Mouse (Mus musculus): ENCODE measurements at regions not wholly inside any gene's neighbourhood (a gene's known extent, or its start where the extent isn't known, plus 50 kb on each side); places are given as distances from the start of the nearest gene placed in this dataset.
"Not testable (repeated sequence)": the region's sequence is repeated elsewhere in the genome, so short reads cannot be mapped to it uniquely, and the experiment has no call there.

DNA sequence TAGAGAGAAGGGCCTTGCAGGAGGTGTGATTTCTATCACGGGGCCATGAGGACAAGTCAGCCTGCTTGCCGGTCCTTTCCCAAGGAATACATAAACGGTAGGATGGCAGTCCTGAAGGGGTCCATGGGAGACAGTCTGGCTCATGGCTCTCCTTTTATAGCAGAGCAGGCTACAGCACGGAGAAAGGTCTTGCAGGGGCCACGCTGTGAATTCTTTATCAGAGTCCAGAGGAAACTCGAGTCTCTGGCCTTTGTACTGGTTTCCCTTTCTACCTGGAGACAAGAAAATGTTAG lies 1984.0 kb downstream of the 4930444P10Rik start:
- no peak for DNase-seq (ENCODE audit: low read depth, low spot score)

DNA sequence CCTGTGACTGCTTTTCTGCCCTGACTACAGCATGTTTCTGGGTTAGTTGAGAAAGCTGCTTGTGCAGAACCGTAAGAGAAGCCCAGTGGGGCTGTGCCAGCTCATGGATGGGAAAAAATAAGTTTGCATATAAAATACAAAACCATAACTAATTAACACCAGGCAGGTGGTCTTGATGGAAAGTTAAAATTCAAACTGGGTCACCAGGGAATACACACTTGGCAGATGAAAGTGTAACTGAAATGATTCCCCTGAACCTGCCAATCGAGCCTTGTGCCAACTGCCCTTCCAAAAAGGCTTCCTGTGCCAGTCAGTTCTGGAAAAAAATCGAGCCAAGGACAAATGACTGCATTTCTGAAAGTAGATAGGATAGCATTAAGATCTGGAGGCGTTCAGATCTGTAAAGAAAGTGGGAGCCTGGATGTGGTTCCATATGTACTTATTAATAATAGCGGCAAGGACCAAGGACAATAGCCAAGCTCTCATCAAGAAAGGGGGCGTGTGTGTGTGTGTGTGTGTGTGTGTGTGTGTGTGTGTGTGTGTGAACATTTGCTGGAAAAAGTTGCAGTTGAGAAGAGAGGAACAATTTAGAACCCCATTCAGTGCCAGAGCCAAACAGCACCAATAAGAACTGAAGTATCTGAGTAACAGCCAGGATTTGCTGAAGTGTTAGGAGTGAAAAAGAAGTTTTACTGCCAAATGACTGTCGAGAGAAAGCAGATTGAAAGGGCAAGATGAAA lies 1984.5 kb downstream of the 4930444P10Rik start:
- DNase-seq (ENCODE audit: low read depth, low spot score) = peak; percentile 27

DNA sequence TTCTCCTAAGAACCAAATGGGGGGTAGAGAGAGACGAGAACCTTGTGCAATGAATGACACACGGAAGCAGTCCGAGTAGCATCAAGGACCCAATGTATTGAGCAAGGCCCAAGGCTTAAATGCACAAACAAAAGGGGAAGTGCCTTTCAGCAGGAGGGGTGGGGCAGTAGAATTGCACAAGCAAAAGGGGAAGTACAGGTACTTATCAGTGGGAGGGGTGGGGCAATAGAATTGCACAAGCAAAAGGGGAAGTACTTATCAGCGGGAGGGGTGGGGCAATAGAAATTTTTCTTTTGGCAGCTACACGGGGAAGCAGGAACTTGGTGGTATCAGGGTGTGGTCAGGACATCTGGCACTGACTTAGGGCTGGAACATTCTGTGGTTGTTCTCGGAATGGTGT lies 1987.6 kb downstream of the 4930444P10Rik start:
- DNase-seq (ENCODE audit: low read depth, low spot score) = not testable (repeated sequence)

DNA sequence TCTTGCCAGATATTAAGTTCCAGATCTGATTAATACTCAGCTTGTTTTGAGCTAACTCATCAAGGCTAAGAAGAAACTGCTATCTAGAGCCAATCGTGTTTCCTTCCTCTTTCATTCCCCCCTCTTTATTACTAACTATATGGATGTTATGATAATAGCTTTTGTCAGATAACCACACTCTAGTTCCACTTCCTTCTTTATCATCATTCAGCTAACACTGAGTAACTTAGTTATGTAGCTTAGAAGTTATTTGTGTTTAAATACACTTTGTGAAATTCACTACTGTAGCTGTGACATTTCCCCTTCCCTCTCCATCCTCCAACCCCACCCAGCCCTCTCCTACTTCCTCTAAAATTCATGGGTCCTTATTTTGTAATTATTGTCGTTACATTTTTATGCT lies 1988.6 kb downstream of the 4930444P10Rik start:
- DNase-seq (ENCODE audit: low read depth, low spot score) = no peak

DNA sequence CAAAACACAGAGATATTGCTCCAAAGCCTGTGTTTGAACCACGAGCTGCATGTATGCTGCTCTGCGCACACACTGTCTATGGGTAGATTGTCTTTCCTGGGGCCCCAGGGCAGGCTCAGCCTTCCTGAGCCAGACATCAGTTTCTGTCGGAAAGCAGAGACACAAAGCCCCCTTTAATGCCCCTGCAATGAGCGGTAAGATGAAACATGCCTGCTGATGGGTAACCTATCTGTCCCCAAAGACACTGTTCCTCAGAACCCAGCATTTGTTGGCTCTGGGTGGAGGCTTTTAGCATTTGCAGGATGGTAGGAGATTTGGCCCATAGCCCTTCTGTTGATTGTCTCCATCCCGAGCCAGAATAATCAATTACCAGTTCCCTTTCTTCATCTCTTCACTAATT lies 1994.1 kb downstream of the 4930444P10Rik start:
- no peak for DNase-seq (ENCODE audit: low read depth, low spot score)

DNA sequence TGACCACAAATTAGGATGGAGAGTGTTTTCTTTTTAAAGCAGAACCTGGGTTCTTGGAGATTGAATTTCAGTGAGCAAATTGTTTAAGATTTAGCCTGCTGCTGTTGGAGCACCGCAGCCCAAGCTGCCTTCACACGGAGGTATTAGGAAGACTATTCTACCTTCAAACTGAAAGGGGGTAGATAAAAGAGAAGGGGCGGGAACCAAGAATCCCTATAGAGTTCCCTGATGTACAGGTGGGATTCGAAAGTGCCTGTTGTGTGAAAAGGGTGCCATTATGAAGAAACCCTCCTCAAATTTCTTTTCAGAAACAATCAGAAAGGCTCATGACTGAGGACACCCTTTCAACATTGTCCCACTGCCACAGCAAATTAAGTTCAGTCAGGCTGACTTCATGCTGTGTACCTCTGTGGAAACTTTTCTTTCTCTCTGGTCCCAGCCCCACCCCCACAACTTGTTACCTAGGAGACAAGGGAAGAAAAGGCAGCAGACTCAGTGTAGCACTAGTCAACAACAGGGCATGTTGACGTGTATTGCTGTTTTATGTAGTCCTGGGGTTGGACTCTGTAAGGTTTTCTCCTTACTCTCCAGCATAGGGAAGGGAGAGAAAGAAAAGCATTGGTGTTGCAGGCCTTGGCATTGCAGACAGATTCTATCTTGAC lies 1995.4 kb downstream of the 4930444P10Rik start:
- DNase-seq (ENCODE audit: low read depth, low spot score) = no peak

DNA sequence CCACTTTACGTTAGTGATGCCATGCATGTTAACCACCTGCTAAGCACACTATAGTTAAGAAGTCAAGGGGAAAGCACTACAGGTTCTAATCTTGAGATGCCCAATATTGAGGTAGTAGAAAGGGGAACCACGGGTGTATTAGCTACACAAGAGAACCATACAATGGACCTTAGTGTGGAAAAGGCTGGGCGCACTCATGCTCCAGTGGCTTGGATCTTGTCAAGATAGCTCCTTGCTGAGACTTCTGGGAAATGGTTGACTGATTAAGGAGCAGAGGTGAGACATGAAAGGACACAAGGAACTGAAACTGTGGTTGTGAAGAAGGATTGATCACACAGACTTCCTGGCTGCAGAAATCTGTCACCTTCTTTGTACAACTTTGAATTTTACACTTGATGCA lies 2028.3 kb downstream of the 4930444P10Rik start:
- DNase-seq (ENCODE audit: low read depth, low spot score) = no peak

DNA sequence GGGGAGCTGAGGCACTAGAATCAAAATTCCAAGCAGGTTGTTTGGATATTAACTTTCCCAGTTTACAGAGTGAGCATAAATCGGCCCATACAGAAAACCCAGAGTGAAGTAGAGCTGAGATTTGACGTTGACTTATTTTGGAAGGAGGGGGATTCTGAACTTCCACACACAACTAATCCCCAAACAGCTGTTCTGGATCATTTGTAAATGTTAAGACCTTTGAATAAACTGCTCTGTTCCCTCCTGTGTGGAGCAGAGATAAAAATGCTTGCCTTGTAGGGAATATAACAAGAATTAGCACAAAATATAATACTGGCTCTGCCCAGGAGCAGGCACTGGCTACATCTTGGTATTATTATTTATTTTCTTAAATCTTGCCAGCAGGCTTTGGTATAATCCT lies 2057.0 kb downstream of the 4930444P10Rik start:
- DNase-seq (ENCODE audit: low read depth, low spot score) = no peak

DNA sequence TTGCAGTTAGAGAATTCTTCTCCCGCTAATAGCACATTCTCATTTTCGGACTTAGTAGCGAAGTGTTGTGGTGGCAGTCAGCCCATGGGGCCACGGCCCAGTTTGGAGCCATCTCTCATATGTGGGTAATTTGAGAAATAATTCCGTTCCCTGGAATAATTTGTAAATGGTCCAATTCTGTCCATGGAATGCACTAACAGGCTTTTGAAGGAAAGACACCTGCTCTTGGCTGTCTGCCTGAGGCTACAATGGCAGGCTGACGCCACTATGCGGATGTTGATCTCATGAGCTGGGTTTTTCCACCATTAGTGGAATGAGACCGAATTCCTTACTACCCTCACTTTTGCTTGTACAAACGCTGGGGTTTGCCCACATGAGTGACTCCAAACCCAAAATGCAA lies 2081.6 kb downstream of the 4930444P10Rik start:
- no peak for DNase-seq (ENCODE audit: low read depth, low spot score)

DNA sequence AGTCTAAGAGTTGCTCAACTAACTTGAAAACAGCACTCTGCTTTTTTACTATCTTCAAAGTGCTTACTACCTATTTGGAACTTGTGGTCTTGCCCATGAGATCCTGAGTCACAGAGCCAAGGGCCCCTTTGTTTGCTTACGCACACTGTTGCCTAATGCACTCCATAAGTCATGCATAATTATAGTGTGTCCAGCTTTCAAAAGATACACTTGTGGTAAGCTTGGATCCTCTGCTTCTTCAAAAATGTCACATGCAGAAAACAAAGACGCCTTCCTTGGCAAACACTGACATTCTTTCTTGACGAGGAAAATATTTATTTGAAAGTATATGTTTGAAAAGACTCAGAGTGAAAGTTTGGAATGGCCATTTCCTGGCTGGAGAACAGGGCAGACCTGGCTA lies 2082.3 kb downstream of the 4930444P10Rik start:
- no peak for DNase-seq (ENCODE audit: low read depth, low spot score)

DNA sequence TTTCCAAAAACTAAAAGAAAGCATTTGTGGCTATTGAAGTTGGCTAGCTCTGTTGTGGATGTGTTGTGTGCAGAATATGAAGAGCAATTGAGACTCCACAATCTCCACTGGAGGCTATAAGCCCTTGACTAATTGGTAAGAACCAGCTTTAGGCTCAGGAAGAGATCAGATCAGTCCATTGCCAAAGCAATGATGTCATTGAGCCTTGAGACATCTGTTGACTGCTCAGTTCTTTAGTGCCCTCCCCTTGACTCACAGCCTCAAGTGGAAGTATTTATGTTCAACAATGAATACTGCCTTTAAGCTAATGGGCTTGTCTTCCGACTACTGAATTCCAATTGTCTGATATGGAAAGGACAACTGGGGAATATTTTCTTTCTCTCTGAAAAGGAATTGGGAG lies 2090.6 kb downstream of the 4930444P10Rik start:
- no peak for DNase-seq (ENCODE audit: low read depth, low spot score)

DNA sequence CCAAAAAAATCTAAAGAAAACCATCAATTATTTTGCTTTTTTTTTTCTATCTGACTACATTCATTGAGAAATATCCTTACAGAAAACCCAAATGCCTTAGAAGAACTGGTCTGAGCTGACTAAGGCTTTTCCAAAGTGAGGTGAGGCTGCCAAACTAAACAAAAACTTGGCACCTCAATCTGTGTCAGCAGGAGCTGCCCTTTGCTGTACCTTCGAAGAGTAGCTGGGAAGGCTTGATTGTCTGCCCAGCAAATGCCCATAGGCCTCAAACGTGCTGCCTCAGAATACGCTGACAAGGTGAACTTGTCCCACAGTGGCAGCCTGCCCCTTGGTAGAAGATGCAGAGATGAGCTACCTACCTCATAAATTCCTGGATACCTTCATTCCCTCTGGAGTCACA lies 2091.7 kb downstream of the 4930444P10Rik start:
- no peak for DNase-seq (ENCODE audit: low read depth, low spot score)

DNA sequence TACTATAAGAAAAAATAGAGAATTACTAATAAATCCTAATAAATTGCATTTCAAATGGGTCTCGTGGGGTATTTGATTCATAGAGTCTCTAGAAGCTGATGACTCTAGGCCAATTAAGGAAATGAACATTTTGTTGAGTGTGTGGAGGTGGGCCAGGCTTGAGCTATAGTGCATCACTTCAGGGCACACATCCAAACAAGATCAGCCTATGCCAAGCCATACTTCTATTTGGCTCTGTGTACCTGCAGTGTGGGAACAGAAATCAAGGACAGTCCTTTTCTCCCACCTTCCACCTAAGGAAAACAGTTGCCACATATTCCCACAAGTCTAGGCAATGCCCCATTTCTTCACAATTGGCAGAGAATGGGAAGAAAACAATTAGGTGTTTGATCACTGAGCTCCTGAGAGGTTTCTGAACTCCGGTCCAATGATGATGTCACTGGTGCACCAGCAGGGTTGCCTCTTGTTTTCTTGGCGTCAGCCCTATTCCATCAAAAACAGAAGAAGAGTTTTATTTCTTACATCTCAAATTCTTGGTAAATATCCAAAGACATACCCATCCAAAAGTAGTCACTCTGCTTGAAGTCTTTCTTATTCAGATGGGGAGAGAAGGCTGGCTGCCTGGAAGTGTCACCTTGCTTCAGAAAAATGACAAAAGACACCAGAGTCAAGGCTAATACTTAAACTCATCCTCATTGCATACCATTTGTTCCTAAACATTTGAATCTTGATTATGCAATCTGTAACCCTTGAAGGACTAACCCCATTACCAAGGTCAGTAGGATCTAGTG lies 2092.3 kb downstream of the 4930444P10Rik start:
- no peak for DNase-seq (ENCODE audit: low read depth, low spot score)

DNA sequence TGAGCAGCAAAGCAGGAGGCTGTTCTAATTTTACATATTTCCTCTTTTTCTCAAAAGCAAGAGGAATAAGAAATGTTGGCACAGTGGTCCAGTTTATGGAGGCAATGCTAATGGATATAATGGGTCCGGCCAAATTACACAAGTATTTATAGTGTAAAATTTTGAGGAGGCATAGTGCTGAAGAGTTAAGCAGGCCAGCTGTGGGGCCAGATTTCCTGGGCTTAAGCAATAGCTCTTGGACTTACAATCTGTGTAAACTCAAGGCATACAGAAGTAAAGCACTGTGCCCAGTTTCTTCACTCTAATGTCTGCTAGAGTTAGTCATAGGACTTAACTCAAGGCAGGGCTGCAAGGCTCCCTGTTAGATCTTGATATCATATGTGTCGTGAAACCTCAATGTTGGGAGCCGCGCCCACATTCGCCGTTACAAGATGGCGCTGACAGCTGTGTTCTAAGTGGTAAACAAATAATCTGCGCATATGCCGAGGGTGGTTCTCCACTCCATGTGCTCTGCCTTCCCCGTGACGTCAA lies 2094.9 kb downstream of the 4930444P10Rik start:
- no peak for DNase-seq (ENCODE audit: low read depth, low spot score)

DNA sequence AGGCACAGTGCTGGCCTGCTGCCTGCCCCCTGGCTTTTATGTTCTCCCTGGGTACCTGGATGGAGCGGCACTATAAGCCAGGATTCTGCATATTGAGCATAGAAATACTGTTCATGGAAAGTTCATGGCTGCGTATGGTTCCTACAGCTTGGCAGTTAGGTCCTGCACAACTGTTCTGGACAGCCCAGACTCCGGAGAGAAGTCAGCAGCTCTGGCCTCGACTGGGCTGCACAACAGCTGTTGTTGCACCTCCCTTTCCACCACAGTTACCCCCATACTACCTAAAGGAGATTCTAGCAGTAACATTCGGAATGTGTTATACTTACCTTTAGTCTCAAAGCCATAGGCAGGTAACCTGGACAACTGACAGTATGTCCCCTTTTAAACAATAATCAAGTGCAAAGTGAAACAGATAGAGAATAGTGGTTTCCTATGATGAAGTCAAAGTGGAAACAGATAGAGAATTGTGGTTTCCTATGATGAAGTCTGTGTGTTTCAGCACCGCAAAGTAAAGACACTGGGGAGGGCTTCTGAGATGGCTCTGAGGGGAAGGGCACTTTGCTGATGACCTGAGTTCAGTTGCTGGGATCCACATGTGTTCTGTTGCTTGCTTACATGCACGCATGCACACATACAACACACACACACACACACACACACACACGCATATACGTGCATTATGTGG lies 2099.2 kb downstream of the 4930444P10Rik start:
- no peak for DNase-seq (ENCODE audit: low read depth, low spot score)

DNA sequence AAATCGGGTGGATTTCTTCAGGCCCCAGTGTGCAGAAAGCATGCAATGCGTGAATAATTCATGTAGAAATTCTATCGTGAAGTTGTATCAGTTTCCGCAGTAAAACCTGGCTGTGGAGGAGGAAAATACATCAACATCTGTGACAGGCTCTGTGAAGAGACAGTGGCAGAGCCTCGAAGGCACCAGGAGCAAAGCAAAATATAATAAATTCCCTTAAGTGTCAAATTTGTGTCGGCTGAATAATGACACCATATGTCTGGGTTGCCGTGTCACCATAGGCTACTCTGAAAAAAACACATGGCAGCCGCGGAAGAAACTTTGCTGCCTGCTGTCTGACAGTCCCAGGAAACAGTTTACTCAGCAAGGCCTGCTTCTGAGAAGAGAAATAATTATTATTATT lies 2100.1 kb downstream of the 4930444P10Rik start:
- no peak for DNase-seq (ENCODE audit: low read depth, low spot score)

DNA sequence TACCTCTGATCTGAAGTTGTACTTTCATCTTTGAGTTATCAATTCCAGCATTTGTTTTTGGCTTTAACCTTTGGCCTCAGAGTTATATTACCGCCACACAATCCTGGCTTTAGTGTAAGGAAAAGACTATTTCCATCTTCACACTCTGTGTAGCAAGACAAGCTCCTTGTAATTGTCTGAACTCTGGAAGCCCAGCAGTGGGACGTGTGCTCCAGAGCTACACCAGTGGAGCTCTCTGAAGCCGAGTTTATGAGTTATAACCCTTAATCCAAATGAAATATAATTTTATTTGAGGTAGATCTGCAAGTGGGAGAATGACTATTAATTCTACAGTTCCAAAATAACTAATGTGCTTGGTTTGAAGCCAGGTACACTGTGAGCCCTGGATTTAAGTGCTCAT lies 2103.8 kb downstream of the 4930444P10Rik start:
- DNase-seq (ENCODE audit: low read depth, low spot score) = no peak

DNA sequence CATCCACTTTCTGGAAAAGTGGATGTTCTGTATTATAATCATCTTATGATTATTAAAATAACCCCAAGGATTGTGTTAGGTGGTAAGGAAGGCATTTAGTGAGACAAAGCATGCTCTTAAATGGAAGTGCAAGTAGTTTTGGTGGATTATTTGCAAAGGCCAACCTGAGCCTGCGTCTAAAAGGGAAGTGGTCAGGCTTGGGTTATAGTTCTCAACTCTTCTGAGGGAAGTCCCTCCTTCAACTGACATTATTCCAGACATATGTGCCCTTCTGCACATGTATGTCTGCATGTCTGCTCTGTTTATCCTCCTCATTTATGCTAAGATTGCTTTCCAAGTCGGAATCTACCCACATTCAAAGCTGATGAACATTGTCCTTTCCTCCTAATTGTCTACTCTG lies 2108.3 kb downstream of the 4930444P10Rik start:
- DNase-seq (ENCODE audit: low read depth, low spot score) = no peak

DNA sequence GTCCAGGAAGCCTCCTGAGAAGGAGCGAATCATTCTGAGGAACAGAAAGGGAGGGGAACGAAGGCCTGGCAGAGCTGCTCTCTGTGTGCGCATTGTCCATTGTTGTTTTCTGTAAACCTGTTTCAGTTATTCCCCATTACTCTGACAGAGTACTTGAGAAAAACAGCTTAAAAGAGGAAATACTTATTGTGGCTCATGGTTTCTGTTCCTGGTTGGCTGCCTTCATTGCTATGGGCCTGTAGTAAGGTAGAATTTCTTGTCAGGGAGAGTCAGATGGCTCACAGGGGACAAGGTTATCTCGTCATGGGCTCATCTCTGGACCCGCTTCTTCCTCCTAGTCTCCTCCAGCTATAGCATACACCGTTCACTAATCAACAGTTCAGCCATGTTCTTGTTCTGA lies 2112.9 kb downstream of the 4930444P10Rik start:
- no peak for DNase-seq (ENCODE audit: low read depth, low spot score)

DNA sequence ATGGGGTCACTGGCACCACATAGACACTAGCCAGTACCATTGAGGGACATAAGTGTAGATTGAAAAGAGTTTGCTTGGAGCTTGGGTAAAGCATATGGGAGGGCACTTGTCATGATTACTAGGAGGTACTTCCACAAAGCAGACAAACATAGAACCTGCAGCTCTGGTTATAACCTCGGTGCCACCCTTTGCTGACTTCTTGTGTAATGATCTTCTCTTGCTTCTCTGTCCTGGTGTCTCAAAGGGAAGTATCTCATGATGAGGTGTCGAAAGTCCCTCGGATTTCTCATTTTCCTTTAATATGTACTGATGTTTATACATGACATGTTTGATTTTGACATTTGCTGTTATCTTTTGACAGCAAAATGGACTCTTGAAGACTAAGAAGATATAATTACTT lies 2114.5 kb downstream of the 4930444P10Rik start:
- DNase-seq (ENCODE audit: low read depth, low spot score) = no peak

DNA sequence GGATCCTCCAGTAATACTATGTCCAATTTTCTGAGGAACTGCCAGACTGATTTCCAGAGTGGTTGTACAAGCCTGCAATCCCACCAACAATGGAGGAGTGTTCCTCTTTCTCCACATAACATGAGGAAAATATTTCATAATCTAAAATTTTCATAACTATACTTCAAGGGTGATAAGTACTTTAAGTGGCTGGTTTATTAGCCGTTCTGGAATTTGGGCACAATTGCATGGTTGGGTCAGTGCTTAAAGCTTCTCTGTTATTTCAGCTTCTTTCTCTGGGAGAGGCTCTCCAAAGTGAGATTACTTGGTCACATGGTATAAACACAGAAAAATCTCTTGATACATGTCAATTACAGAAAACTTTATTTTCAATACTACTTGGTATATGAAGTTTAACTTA lies 2115.9 kb downstream of the 4930444P10Rik start:
- DNase-seq (ENCODE audit: low read depth, low spot score) = no peak

DNA sequence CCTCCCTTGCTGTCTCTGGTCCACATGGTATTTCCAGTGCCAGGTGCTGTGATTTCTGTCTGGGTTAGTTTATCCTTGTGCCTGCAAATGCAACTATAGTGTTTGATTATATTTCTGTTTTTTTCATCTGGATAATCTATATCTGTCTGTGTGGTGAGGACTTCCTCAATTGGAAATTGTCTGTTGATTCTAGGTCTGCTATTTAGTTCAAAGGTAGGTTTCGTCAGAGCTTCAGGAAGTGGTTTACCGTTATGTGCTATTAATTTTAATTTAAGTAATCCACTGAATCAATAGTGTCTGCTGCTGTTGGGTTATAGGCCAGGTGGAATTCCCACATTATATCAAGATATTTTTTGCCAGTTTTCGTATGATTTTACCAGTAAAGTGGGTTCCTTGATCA lies 2143.9 kb downstream of the 4930444P10Rik start:
- DNase-seq (ENCODE audit: low read depth, low spot score) = no peak
